Mouse (Mus musculus): ENCODE results near the gene Sp6. TPM values are rescaled to one million over a fixed set of nuclear protein-coding genes. Genes with fewer than 3 reads are reported as not detected.

Sp6 gene
- polyA plus RNA-seq, 1 experiment from 2014 or later = 0.17 TPM

GRCm38 (mm10) chr11:97025721-97026344 is 12.6 kb downstream of the Sp6 start:
- ATAC-seq (peak; percentile 33), DNase-seq (ENCODE audit: low spot score) (peak; percentile 90)
- H3K9me3 ChIP-seq (replicated peaks; ENCODE audit: control insufficient read depth, low read length) = no peaks in the 10 kb centered on the region
- H3K36me3 ChIP-seq (ENCODE audit: control insufficient read depth, insufficient read depth, low read length) = no peaks in the 10 kb centered on the region
- no peak overlapping the region for H3K27ac ChIP-seq (ENCODE audit: low read depth, low read length)
- H3K4me2 ChIP-seq (ENCODE audit: low read length) = peak overlapping the region; percentile 42
- peaks cover 38% of the 10 kb centered on the region for H3K27me3 ChIP-seq (replicated peaks; ENCODE audit: control insufficient read depth, insufficient read depth, low read length)
- WGBS = 1% methylated on average over 17 of the region's 17 CpGs
- H3K4me3 ChIP-seq (ENCODE audit: low read depth, low read length) = peak overlapping the region; percentile 16
- H3K4me1 ChIP-seq (ENCODE audit: control insufficient read depth, insufficient read depth, low read length) = peaks cover 10% of the 10 kb centered on the region
- H3K9ac ChIP-seq (ENCODE audit: low read length) = peak overlapping the region; percentile 49; the same call in 1 of the 2 replicates

- Histone ChIP-seq H3K36me3 (ENCODE audit: control insufficient read depth, insufficient read depth, low read length) (no peaks in the 10 kb centered on the region), H3K4me1 (ENCODE audit: control insufficient read depth, insufficient read depth, low read length) (peaks cover 7% of the 10 kb centered on the region), H3K4me2 (ENCODE audit: low read length) (peak within 1 kb of the TSS; percentile 66), H3K9me3 (replicated peaks; ENCODE audit: control insufficient read depth, low read length) (no peaks in the 10 kb centered on the region), H3K9ac (ENCODE audit: low read length) (peak within 1 kb of the TSS; percentile 74), H3K27ac (ENCODE audit: low read depth, low read length) (peak within 1 kb of the TSS; percentile 58; the same call in 1 of the 2 replicates), H3K27me3 (replicated peaks; ENCODE audit: control insufficient read depth, insufficient read depth, low read length) (0 out of 2 replicates have a peak, but pooled peaks cover under 1% of the 10 kb centered on the region), H3K4me3 (ENCODE audit: low read depth, low read length) (peak within 1 kb of the TSS; percentile 52)
- peak; percentile 86 for ATAC-seq
- DNase-seq (ENCODE audit: low spot score) = peak; percentile 92
- under 1% methylated on average over 25 of the region's 25 CpGs for WGBS
These were observed 16.7 kb downstream of the Sp6 start, which contains the start of gene Scrn2 for GRCm38 (mm10) chr11:97029686-97030417. Gene Scrn2, plus strand, starts transcription at chr11:97029938.

GRCm38 (mm10) chr11:97030426-97030825 is 17.2 kb downstream of the Sp6 start:
- Histone ChIP-seq H3K27me3 (replicated peaks; ENCODE audit: control insufficient read depth, insufficient read depth, low read length) (no peaks in the 10 kb centered on the region), H3K9me3 (replicated peaks; ENCODE audit: control insufficient read depth, low read length) (no peaks in the 10 kb centered on the region), H3K36me3 (ENCODE audit: control insufficient read depth, insufficient read depth, low read length) (no peaks in the 10 kb centered on the region), H3K9ac (ENCODE audit: low read length) (peak overlapping the region; percentile 74), H3K27ac (ENCODE audit: low read depth, low read length) (no peak overlapping the region), H3K4me1 (ENCODE audit: control insufficient read depth, insufficient read depth, low read length) (peaks cover 7% of the 10 kb centered on the region), H3K4me3 (ENCODE audit: low read depth, low read length) (peak overlapping the region; percentile 52), H3K4me2 (ENCODE audit: low read length) (peak overlapping the region; percentile 66)
- 17% methylated on average over 15 of the region's 15 CpGs for WGBS
- ATAC-seq (no peak), DNase-seq (ENCODE audit: low spot score) (no peak)

- no peaks in the 10 kb centered on the region for H3K36me3 ChIP-seq (ENCODE audit: control insufficient read depth, insufficient read depth, low read length)
- no peak overlapping the region for H3K9ac ChIP-seq (ENCODE audit: low read length)
- no peaks in the 10 kb centered on the region for H3K27me3 ChIP-seq (replicated peaks; ENCODE audit: control insufficient read depth, insufficient read depth, low read length)
- H3K4me3 ChIP-seq (ENCODE audit: low read depth, low read length) = no peak overlapping the region
- no peak overlapping the region for H3K4me2 ChIP-seq (ENCODE audit: low read length)
- ATAC-seq (no peak), DNase-seq (ENCODE audit: low spot score) (no peak)
- 85% methylated on average over 12 of the region's 12 CpGs for WGBS
- H3K4me1 ChIP-seq (ENCODE audit: control insufficient read depth, insufficient read depth, low read length) = peaks cover 7% of the 10 kb centered on the region
- no peaks in the 10 kb centered on the region for H3K9me3 ChIP-seq (replicated peaks; ENCODE audit: control insufficient read depth, low read length)
- no peak overlapping the region for H3K27ac ChIP-seq (ENCODE audit: low read depth, low read length)
These were observed 18.8 kb downstream of the Sp6 start for GRCm38 (mm10) chr11:97031977-97032376.

- Histone ChIP-seq H3K4me2 (ENCODE audit: low read length) (no peak overlapping the region), H3K27ac (ENCODE audit: low read depth, low read length) (no peak overlapping the region), H3K9ac (ENCODE audit: low read length) (no peak overlapping the region), H3K4me1 (ENCODE audit: control insufficient read depth, insufficient read depth, low read length) (peaks cover 7% of the 10 kb centered on the region), H3K36me3 (ENCODE audit: control insufficient read depth, insufficient read depth, low read length) (no peaks in the 10 kb centered on the region), H3K4me3 (ENCODE audit: low read depth, low read length) (no peak overlapping the region), H3K9me3 (replicated peaks; ENCODE audit: control insufficient read depth, low read length) (no peaks in the 10 kb centered on the region), H3K27me3 (replicated peaks; ENCODE audit: control insufficient read depth, insufficient read depth, low read length) (no peaks in the 10 kb centered on the region)
- DNase-seq (ENCODE audit: low spot score) (no peak), ATAC-seq (no peak)
- WGBS = 97% methylated on average over 4 of the region's 4 CpGs
These were observed 19.3 kb downstream of the Sp6 start for GRCm38 (mm10) chr11:97032499-97032898.

- Histone ChIP-seq H3K4me2 (ENCODE audit: low read length) (no peak overlapping the region), H3K27ac (ENCODE audit: low read depth, low read length) (no peak overlapping the region), H3K27me3 (replicated peaks; ENCODE audit: control insufficient read depth, insufficient read depth, low read length) (no peaks in the 10 kb centered on the region), H3K4me3 (ENCODE audit: low read depth, low read length) (no peak overlapping the region), H3K9ac (ENCODE audit: low read length) (no peak overlapping the region), H3K36me3 (ENCODE audit: control insufficient read depth, insufficient read depth, low read length) (no peaks in the 10 kb centered on the region), H3K4me1 (ENCODE audit: control insufficient read depth, insufficient read depth, low read length) (peaks cover 7% of the 10 kb centered on the region), H3K9me3 (replicated peaks; ENCODE audit: control insufficient read depth, low read length) (no peaks in the 10 kb centered on the region)
- WGBS = 90% methylated on average over 4 of the region's 4 CpGs
- DNase-seq (ENCODE audit: low spot score) (no peak), ATAC-seq (no peak)
These were observed 20.6 kb downstream of the Sp6 start for GRCm38 (mm10) chr11:97033781-97034180.

GRCm38 (mm10) chr11:97036141-97036540 is 22.9 kb downstream of the Sp6 start:
- Histone ChIP-seq H3K27me3 (replicated peaks; ENCODE audit: control insufficient read depth, insufficient read depth, low read length) (no peaks in the 10 kb centered on the region), H3K9me3 (replicated peaks; ENCODE audit: control insufficient read depth, low read length) (no peaks in the 10 kb centered on the region), H3K4me2 (ENCODE audit: low read length) (no peak overlapping the region), H3K4me1 (ENCODE audit: control insufficient read depth, insufficient read depth, low read length) (no peaks in the 10 kb centered on the region), H3K4me3 (ENCODE audit: low read depth, low read length) (no peak overlapping the region), H3K27ac (ENCODE audit: low read depth, low read length) (no peak overlapping the region), H3K36me3 (ENCODE audit: control insufficient read depth, insufficient read depth, low read length) (no peaks in the 10 kb centered on the region), H3K9ac (ENCODE audit: low read length) (no peak overlapping the region)
- DNase-seq (ENCODE audit: low spot score) (no peak), ATAC-seq (no peak)
- 81% methylated on average over 5 of the region's 5 CpGs for WGBS

GRCm38 (mm10) chr11:97038881-97039280 is 25.7 kb downstream of the Sp6 start:
- WGBS = 71% methylated on average over 7 of the region's 7 CpGs
- H3K27me3 ChIP-seq (replicated peaks; ENCODE audit: control insufficient read depth, insufficient read depth, low read length) = no peaks in the 10 kb centered on the region
- DNase-seq (ENCODE audit: low spot score) (no peak), ATAC-seq (no peak)
- no peak overlapping the region for H3K4me3 ChIP-seq (ENCODE audit: low read depth, low read length)
- H3K36me3 ChIP-seq (ENCODE audit: control insufficient read depth, insufficient read depth, low read length) = no peaks in the 10 kb centered on the region
- H3K27ac ChIP-seq (ENCODE audit: low read depth, low read length) = no peak overlapping the region
- H3K9me3 ChIP-seq (replicated peaks; ENCODE audit: control insufficient read depth, low read length) = no peaks in the 10 kb centered on the region
- H3K9ac ChIP-seq (ENCODE audit: low read length) = no peak overlapping the region
- H3K4me1 ChIP-seq (ENCODE audit: control insufficient read depth, insufficient read depth, low read length) = peaks cover 8% of the 10 kb centered on the region; the same call in 1 of the 2 replicates
- no peak overlapping the region for H3K4me2 ChIP-seq (ENCODE audit: low read length)
